In the genomic region with DNA sequence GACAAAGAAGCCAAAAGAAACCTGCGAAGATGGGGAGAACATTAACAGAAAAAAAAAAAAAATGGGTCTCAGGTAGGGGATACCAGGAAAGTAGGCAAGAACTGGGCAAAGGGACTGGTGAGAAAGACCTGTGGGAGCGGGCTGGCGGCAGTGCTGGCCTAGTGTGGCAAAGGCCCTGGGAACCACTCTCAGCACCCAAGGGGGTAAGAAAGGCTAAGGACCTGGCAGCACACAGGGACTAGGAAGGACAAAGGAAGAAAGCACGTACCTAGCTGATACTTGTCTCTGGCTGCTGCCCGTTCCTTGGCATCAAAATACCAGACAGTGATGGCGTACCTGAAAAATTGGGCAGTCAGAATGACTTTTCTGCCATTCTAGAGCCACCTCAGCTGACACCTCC, we compare ENCODE assay signal across 17 mouse cellular contexts. TPM values are rescaled to one million over a fixed set of nuclear protein-coding genes. Genes with fewer than 3 reads are reported as not detected.
"Had no signal": no experiment of that assay in that cellular context is flagged by ENCODE, and none has a peak within 500 bp of the region (broad histone marks: within the 10 kb centered on the region; RNA-seq: fewer than 3 reads in every experiment).

No protein-coding gene starts in this region.

- H3K4me3 ChIP-seq: limb, embryonic 15.5 days; liver, embryonic 12.5 days; myocyte; neural tube, embryonic 15.5 days had no signal

- H3K4me2 ChIP-seq: limb, embryonic 15.5 days; liver, embryonic 12.5 days; lung, embryonic 14.5 days had no signal

- H3K9me3 ChIP-seq: limb, embryonic 15.5 days; liver, embryonic 12.5 days; midbrain, embryonic 10.5 days; neural tube, embryonic 15.5 days had no signal

- H3K27me3 ChIP-seq: limb, embryonic 15.5 days; liver, embryonic 12.5 days; neural tube, embryonic 15.5 days had no signal

- H3K27ac ChIP-seq: limb, embryonic 15.5 days; liver, embryonic 12.5 days; neural tube, embryonic 15.5 days had no signal

- H3K9ac ChIP-seq: limb, embryonic 15.5 days; liver, embryonic 12.5 days; lung, embryonic 14.5 days; neural tube, embryonic 15.5 days had no signal

RNA-seq across cellular contexts. Expression of a gene that starts 5.7 kb away (rescaled TPM):
- total RNA-seq: layer of hippocampus, postnatal 36 days; left cerebral cortex, adult 8-10 months; left cerebral cortex, postnatal 25 days; megakaryocyte, adult 5-6 weeks had no signal
- polyA plus RNA-seq: large intestine, adult 2 months; liver, embryonic 12.5 days; liver, embryonic 16.5 days; neural tube, embryonic 11.5 days; small intestine, adult 2 months had no signal

RNA-seq across cellular contexts. Expression of a gene that starts 21.6 kb away (rescaled TPM):
- total RNA-seq: layer of hippocampus, postnatal 36 days; left cerebral cortex, adult 8-10 months; left cerebral cortex, postnatal 25 days; megakaryocyte, adult 5-6 weeks had no signal
- polyA plus RNA-seq: large intestine, adult 2 months; limb, embryonic 11.5 days; liver, embryonic 12.5 days; liver, embryonic 16.5 days; midbrain, embryonic 10.5 days; midbrain, embryonic 14.5 days; myocyte; neural tube, embryonic 11.5 days; stomach, embryonic 16.5 days had no signal

RNA-seq across cellular contexts. Expression of a gene that starts 21.7 kb away (rescaled TPM):
- total RNA-seq: megakaryocyte, adult 5-6 weeks had no signal
- polyA plus RNA-seq: small intestine, adult 2 months had no signal
